Mouse (Mus musculus): ENCODE measurements around the gene Tuba1c. TPM values are rescaled to one million over a fixed set of nuclear protein-coding genes. Genes with fewer than 3 reads are reported as not detected.
A peak's percentile ranks its signal among the peaks of the same experiment; 100 is the strongest.
"Not testable (repeated sequence)": the region's sequence is repeated elsewhere in the genome, so short reads cannot be mapped to it uniquely, and the experiment has no call there.

The Tuba1c gene
- total RNA-seq, 2 experiments from 2014 or later: 7.1 to 7.7 TPM

DNA sequence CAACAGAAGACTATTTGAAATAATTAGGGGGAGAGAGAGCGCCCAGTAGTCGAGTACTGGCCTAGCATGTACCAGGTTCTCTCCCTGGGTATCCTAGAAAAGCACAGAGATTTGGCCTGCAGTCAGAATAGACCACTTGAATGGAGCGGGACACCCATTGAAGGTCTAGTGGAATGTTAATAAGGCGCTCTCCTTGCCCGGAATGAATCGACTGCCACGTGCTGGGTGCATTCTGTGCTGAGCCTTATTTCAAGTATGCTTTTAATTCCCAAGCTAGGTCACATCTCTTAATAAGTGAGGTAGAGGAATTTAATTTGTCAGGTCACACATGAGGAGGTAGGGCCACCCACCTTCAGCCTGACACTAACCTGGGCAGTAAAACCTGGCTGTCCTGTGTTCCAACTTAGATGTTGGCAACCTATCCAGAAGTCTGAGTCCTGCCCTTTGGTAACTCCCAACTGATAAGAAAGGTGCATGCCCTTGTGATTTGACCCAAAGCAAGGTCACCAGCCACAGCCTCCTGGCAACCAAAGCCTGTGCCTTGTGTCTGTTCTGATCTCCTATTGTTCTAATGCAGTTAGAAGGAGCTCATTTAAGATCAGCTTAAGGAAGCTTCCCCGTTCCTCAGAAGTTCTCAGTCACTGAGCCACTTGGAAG, 6.7 kb downstream of the Tuba1c start:
- Histone ChIP-seq H3K27ac (no peak overlapping the region), H3K4me3 (no peak overlapping the region)
- no peak for TF ChIP-seq CTCF (IDR thresholded peaks at IDR 0.05)
- intact Hi-C loops (cut with DNase I): no loop called here
- DNase-seq: no peak

- intact Hi-C loops (cut with DNase I): no loop called here
- TF ChIP-seq CTCF (IDR thresholded peaks at IDR 0.05): no peak
- DNase-seq: no peak
- Histone ChIP-seq H3K27ac (no peak overlapping the region), H3K4me3 (no peak overlapping the region)
These were observed 8.3 kb downstream of the Tuba1c start for GRCm38 (mm10) chr15:99038025-99038424.

DNA sequence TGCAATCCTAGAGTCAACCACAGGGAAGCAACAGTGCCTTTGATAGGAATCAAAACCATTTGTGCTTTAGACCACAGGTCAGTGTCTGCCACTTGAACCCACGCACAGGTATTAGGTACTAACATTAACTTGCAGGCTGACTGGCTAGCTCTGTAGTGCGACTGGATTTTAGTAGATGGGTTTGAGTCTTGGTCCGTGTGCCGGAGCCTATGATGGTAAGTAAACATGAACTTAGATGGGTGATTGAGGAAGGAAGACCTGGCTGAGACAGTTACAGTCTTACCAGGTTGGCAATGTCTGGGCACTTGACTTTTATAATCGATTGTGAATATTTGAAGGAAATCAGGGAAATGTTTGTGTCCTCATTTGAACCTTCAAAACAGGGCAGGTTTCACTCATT, 9.1 kb downstream of the Tuba1c start:
- DNase-seq: no peak
- Histone ChIP-seq H3K4me3 (no peak overlapping the region), H3K27ac (no peak overlapping the region)
- intact Hi-C loops (cut with DNase I): no loop called here
- no peak for TF ChIP-seq CTCF (IDR thresholded peaks at IDR 0.05)

- no peak for DNase-seq
- Histone ChIP-seq H3K4me3 (no peak overlapping the region), H3K27ac (no peak overlapping the region)
- no peak for TF ChIP-seq CTCF (IDR thresholded peaks at IDR 0.05)
- intact Hi-C loops (cut with DNase I): no loop called here
These were observed 9.6 kb downstream of the Tuba1c start for GRCm38 (mm10) chr15:99039306-99039705.

GRCm38 (mm10) chr15:99039996-99040919, 10.6 kb downstream of the Tuba1c start:
- intact Hi-C loops (cut with DNase I): no loop called here
- H3K4me3 ChIP-seq: no peak overlapping the region
- DNase-seq: no peak
- no peak overlapping the region for H3K27ac ChIP-seq
- TF ChIP-seq CTCF (IDR thresholded peaks at IDR 0.05): no peak

DNA sequence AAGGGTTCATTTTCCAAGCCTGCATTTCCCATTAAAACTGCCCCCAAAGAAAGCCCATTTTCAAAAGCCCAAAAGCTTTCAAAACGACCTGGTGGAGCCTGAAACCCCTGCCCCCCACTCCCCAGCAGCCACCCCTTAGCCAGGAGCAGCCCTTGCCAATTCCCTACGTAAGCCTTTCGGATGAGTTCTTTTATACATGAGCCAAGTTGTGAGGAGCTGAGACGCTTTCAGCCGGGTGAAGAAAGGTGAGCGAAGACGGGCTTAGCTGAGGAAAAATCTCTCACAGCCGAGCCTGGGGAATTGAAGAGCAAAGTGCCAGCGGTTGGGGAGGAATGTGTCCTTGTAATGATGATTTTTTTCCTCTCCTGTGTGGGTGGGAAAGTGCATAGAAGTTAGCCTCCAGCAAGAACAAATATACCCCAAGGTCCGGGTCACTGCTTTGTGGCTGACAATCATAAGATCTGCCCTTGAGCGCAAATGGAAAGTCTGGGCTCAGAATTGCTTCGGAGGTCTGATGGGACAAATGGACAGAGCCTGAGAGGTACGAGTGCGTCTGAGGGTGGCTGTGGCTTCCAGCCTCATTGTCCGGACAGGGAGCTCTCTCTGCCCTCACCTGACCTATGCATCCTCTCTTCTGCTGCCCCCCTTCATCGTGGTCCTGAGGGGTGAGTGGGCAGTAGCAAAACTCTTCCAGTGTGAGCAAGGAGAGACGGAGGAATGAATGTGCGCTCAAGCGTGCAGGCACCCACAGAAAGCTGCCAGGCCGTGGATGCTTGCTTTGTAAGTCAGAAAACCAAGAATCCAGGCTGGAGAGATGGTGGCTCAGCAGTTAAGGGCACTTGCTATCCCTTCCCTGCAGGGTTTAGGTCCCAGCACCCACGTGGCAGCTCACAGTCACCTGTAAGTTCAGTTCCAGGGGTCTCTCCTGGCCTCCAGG, 11.5 kb downstream of the Tuba1c start:
- intact Hi-C loops (cut with DNase I): no loop called here
- H3K27ac ChIP-seq: no peak overlapping the region

GRCm38 (mm10) chr15:99042334-99042733, 12.6 kb downstream of the Tuba1c start:
- DNase-seq: no peak
- intact Hi-C loops (cut with DNase I): no loop called here
- Histone ChIP-seq H3K4me3 (no peak overlapping the region), H3K27ac (no peak overlapping the region)
- TF ChIP-seq CTCF (IDR thresholded peaks at IDR 0.05): no peak

More for the DNA sequence above, 11.5 kb downstream of the Tuba1c start:
- DNase-seq: no peak
- H3K4me3 ChIP-seq: no peak overlapping the region
- no peak for TF ChIP-seq CTCF (IDR thresholded peaks at IDR 0.05)

GRCm38 (mm10) chr15:99044854-99045253, 15.2 kb downstream of the Tuba1c start:
- no peak for TF ChIP-seq CTCF (IDR thresholded peaks at IDR 0.05)
- Histone ChIP-seq H3K4me3 (no peak overlapping the region), H3K27ac (no peak overlapping the region)
- intact Hi-C loops (cut with DNase I): no loop called here
- no peak for DNase-seq

- DNase-seq; intact Hi-C loops (cut with DNase I): not testable (repeated sequence)
These were observed 16.0 kb downstream of the Tuba1c start for GRCm38 (mm10) chr15:99045734-99046133.

DNA sequence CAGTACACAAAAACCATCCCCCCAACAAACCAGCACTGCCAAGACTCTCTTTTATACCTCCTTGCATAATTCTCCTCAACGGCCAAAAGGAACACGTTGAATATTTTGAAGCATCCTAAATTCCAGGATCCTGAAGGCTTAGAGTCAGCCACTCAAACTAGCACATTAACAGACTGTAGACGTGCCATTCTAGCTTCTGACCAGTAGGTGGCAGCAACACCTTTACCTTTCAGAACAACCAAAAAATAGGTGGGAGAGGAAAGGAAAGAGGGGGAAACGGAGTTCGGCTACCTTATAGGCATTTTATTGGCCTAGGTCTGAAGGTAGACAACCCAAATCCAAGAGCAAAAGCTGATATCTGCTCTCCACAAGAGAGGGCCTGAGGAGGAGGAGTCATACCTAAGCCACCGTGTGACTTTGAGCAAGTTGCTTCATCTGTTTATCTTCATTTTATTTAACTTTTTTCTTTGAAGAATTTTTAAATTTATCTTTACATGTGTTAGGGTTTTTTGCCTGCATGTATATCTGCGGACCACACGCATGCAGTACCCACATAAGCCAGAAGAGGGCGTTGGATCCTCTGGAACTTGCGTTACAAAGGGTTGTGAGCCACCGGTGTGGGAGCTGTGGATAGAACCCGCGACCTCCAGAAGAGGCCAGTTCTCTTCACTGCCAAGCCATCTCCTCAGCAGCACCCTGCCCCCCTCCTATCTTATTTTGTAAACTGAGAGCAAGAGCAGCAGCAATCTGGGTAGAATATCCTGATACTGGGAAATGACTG, 20.0 kb downstream of the Tuba1c start:
- intact Hi-C loops (cut with DNase I): loop anchor here (5.0 to 10.0 kb wide), 2 partner anchors 38 to 155 kb away; partner anchors contain the start of gene C1ql4

More at GRCm38 (mm10) chr15:99045734-99046133, 16.0 kb downstream of the Tuba1c start:
- H3K4me3 ChIP-seq, H3K27ac ChIP-seq: not testable (repeated sequence)

DNA sequence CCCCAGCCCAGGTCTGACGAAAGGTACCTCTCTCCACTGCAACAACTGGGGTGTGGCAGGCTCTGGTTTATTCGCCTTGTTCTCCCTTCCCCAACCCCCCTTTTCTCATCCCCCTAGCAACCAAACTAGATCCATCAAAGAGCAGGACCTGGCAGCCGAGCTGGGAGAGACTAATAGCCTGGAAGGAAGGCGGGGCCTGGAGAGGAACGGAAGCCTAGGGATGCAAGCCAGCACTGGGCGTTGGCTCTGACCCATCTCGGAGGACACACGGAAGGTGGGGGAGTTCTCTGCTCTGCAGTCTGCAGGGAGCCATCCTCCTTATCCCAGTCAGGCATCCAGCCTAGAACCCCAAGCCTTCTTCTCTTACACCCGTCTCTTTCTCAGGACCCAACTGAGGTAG, 23.7 kb downstream of the Tuba1c start:
- Histone ChIP-seq H3K4me3 (no peak overlapping the region), H3K27ac (no peak overlapping the region)
- intact Hi-C loops (cut with DNase I): loop anchor here (5.0 to 10.0 kb wide), 2 partner anchors 34 to 151 kb away; partner anchors contain the start of gene C1ql4
- no peak for TF ChIP-seq CTCF (IDR thresholded peaks at IDR 0.05)
- peak; percentile 51 for DNase-seq

More for the DNA sequence above, 20.0 kb downstream of the Tuba1c start:
- DNase-seq: peak; percentile 42
- peak; percentile 65 for TF ChIP-seq CTCF (IDR thresholded peaks at IDR 0.05)
- Histone ChIP-seq H3K27ac (no peak overlapping the region), H3K4me3 (no peak overlapping the region)
